Mouse (Mus musculus): ENCODE results near the gene Edem2.
"Not testable (repeated sequence)": the region's sequence is repeated elsewhere in the genome, so short reads cannot be mapped to it uniquely, and the experiment has no call there.

Gene Edem2

GRCm38 (mm10) chr2:155735766-155736165 is 6.5 kb upstream of the Edem2 start, which contains the start of gene Gm17581:
TSS of gene Gm17581 (minus strand) at chr2:155735866.
- DNase-seq (ENCODE audit: low spot score in 2 of 2): not testable (repeated sequence)

DNA sequence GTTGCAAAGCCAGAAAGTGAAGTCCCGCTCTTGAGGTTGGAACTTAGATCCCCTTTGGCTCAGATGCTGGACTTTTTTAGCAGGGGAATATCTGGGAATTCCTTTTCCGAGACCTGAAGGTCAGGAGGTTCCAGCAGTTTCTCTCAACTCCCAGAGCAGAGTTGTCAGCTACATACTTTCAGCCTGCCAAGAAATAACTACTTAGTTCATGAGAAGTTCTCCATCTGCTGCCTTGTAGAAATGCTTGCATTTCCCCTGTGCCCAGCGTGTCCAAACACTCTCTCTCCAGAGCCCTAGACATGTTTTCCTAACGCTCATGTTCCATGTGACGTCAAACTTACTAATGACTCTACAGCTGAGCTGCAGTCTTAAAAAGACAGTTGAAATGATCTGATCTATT is 5.8 kb upstream of the Edem2 start:
- DNase-seq (ENCODE audit: low spot score in 2 of 2): no peak

GRCm38 (mm10) chr2:155728742-155729141 is 533 bp downstream of the Edem2 start:
- DNase-seq (ENCODE audit: low spot score in 2 of 2): no peak

- no peak for DNase-seq (ENCODE audit: low spot score in 2 of 2)
Observed at GRCm38 (mm10) chr2:155727764-155728395, 1.4 kb downstream of the Edem2 start.

DNA sequence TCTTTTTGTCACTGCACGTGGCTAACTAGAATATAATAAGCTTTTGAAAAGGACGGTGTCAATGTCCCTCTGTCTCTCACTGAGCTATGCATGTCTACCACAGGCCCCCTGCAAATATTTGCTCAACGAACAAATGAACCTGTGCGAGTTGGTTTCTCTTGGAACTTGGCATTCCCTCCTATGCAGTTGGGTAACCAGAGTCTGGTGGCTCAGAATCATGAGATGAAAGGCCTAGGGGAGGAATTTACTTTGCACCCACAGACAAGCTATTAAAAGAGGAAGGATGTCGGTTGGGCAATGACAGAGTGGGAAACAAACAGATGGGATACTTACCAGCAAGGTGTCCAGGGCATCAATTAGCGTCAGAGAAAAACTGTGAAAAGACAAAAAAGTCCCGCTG is 3.0 kb downstream of the Edem2 start:
- no peak for DNase-seq (ENCODE audit: low spot score in 2 of 2)

GRCm38 (mm10) chr2:155724526-155724925 is 4.7 kb downstream of the Edem2 start:
- no peak for DNase-seq (ENCODE audit: low spot score in 2 of 2)

GRCm38 (mm10) chr2:155724036-155724435 is 5.2 kb downstream of the Edem2 start:
- DNase-seq (ENCODE audit: low spot score in 2 of 2): no peak

DNA sequence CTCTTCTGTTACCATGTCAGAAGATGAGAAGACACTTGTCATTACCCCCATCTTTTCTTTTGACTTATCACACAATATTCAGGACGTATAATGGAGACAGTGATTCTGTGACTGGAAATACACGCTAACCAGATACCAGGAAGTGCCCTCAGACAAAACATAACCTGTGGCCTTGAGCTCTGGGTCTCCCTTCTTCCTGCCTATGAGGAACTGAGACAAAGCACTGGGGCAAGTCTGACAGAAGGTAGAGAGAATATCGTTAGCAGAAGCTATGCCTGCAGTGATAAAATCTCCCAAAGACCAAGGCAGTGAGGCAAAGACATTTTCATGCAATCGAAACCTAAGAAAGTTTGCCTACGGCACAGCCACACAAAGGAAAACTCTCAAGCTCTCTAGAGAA is 8.7 kb downstream of the Edem2 start:
- DNase-seq (ENCODE audit: low spot score in 2 of 2): no peak

DNA sequence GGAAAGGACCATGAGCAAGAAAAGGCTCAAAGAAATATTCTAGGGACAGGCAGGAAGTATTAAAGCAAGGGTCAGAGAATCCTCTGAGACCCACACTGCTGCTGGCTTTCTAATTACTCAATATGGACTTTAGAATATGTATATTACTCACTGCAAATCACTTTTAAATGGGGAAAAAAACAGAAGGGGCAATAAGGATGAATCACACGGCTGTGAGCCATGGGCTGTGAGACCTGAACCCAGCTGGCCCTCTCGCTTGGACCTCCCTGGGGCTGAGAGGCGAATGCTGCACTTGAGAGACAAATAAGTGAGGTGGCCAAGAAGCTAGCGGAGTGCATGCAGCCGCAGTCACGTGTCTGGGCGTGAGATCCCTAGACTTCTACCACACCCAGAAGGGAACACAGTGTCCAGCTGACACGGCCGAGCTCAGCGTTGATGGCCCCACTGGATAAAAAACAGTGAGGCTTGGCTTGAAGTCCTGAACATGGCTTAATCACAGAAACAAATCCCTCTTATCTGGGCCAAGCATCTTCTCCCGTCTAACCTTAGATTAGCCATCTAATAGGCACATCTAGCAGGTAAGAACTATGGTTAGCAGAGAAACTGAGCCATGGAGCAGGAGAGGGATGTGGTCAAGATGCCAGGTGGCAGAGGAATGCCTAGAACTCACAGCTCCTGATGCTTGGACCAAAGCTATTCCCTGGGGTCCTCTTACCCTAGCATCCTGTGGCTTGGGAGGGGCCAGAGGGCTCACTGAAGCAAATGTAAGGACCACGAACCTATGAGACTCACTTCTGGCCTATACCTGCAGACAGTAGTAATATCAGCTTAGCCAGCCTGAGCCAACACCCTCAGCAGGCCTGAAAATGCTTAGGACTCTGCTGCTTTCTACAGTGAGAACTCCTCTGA is 11.9 kb downstream of the Edem2 start:
- DNase-seq (ENCODE audit: low spot score in 2 of 2): no peak

DNA sequence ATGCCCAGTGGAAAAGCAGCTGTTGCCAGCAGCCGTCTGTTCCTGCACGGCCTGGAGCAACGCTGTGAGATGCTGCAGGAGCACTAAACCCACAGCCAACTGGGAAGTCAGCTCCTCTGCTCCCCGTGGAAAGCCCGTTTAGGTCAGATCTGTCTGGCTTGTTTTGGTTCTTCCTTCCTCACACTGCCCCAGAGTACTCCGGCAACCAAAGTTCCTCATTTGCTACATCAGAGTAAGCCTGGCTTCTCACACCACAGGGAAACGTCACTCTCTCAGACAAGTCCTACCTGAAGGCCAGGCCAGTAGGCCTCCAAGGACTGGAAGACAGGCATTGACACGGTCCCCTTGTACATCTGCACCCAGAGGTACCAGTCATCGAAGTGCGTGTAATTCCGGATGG is 18.7 kb downstream of the Edem2 start:
- DNase-seq (ENCODE audit: low spot score in 2 of 2): no peak

- no peak for DNase-seq (ENCODE audit: low spot score in 2 of 2)
Observed at GRCm38 (mm10) chr2:155707251-155707650, 22.0 kb downstream of the Edem2 start.

DNA sequence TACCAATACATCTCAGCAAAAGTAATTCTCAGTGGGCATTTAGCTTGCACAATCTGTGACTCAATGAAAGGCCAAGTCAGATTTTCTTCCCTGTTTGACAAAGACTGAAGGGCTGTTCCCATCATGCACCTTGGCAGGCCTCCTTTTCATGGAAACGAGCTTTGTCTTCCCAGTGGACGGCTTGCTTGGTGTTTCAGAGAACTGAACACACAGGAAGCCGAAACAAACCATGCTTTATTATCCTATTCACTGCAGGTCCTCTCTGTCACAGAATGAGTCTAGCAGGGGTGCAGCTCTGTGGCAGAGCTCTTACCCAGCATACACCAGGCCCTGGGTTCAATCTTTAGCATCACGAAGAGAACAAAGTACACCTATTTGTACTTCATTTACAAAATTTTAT is 25.6 kb downstream of the Edem2 start:
- DNase-seq (ENCODE audit: low spot score in 2 of 2): no peak

DNA sequence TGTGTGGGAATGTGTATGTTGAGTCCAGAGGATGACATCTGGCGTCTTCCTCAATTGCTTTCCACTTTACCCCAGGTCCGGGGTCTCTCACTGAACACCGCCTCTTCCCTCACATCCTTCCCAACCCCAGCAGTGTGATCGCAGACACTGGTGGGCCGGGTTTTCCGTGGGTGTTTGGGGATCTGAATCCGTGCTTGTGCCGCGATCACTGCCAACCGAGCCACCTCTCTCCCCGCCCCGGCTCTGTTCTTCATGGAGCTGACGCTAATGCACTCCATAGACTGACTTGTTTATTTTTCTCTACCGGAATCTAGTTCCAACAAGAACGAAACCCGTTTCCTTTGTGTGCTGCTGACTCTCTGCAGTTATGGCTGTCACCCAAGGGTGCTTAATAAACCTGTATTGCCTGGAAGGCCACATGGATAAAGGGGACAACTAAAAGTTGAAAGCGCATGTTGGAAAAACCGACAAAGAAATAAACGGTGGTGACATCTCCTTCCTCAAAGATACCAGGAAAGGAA is 27.8 kb downstream of the Edem2 start:
- no peak for DNase-seq (ENCODE audit: low spot score in 2 of 2)

DNA sequence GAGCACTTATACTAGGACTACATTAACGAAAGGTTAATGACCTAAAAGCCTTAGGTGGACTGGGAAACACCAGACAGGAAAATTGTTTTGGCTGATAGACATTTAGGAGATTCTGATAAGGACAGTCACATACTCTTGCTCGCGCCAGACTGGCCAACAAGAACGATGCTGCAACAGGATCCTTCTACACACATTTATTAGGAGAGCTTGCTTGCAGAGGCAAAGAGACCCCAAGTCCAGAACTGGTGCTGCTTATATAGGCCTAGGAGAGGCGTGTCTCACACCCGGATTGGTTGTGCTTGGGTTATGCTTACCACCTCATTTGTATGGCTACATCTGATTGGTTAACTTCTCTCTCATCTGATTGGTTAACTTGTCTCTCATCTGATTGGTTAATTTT is 30.8 kb downstream of the Edem2 start:
- DNase-seq (ENCODE audit: low spot score in 2 of 2): not testable (repeated sequence)

DNA sequence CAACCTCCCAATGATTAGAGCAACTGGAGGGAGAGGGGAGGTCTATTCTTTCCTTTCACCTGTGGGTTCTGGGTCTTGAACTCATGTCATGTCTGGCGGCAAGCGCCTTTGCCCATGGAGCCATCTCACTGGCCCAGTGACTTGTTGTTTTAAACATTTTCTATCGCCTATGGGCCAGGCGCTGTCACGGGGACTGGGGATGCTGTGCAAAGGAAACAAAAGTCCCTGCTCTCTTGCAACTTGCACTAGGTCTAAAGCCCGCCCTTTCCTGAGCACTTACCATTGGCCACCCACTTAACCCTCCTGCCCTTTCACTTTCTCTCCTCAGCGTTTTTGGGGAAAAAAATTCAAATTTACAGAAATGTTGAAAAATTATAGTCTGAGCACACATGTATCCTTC is 32.4 kb downstream of the Edem2 start:
- no peak for DNase-seq (ENCODE audit: low spot score in 2 of 2)

DNA sequence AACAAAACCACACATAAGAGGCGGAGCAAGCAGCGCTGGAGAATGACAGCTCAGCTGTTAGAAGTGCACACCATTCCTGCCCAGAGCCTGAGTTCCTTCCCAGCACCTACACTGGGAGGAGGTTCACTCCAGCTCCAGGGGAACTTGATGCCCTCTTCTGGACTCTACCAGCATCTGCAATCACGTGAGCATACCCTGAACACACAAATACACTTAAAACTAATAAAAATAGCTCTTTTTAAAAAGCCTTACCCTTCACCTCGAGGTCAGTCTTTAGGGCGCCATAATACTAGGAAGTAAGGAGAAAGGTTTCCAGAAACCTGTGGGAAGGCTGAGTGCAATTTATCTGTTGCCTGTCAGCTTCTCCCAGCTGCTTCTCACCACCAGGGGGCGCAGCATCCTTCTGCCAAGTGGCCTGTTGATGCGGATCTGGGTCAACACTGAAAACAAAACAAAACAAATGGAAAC is 33.1 kb downstream of the Edem2 start:
- DNase-seq (ENCODE audit: low spot score in 2 of 2): peak; percentile 83 to 96

DNA sequence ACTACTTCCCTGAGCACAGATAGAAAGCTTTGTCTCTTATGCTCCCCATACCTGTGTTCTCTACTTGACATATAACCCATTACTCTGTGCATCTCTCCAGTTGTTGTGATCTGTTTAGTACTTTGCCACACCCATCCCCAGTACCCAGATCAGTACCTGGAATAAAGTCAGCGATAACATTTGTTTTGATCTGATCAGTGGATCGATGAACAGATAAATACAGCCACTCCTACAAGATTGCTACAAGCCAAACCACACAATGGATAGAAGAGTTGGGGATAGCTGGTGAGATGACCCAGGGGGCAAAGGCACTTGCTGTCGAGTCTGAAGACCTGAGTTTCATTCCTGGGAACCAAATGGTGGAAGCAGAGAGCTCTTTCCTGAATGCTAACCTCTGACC is 34.0 kb downstream of the Edem2 start:
- no peak for DNase-seq (ENCODE audit: low spot score in 2 of 2)

- no peak for DNase-seq (ENCODE audit: low spot score in 2 of 2)
Observed at GRCm38 (mm10) chr2:155694564-155694963, 34.7 kb downstream of the Edem2 start.

DNA sequence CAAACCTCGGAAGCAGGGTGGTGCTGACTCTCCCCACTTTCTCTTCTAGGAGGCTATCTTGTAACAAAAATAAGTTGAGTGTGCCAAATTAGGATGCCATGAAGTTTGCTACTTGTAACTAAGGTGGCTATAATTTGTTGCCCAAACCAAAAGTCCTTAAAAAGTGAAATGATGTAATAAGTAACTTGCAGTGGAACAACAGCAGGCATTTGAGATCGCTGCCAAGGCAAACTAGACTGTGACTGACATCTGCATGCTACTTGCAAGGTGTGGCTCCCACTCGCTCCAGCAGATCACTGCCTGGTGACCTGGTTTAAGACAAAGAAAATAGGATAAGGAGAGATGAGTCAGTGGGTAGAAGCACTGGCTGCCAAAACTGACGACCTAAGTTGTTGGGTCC is 36.1 kb downstream of the Edem2 start:
- no peak for DNase-seq (ENCODE audit: low spot score in 2 of 2)

GRCm38 (mm10) chr2:155691723-155692493 is 37.4 kb downstream of the Edem2 start, which contains the start of gene Trpc4ap:
TSS of gene Trpc4ap (minus strand) at chr2:155692384.
- DNase-seq (ENCODE audit: low spot score in 2 of 2): peak; percentile 97 to 100

DNA sequence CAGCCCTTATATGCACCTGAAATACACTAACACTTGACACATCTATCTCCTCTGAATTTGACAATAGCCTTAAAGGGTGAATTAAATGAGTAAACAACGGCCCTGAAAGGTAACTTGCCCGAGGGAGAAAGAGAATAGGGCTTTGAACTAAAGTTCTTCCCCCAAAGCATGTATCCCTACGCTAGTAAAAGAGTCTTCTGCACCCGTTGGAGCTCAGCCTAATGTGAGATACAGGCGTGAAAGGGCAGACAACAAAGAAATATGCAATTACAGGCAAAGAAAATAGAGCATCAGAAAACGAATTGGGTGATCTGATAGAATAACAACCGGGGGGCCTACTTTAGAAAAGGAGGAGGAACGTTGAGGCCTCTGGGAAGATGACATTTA is 37.9 kb downstream of the Edem2 start:
- DNase-seq (ENCODE audit: low spot score in 2 of 2): no peak

GRCm38 (mm10) chr2:155689211-155689610 is 40.1 kb downstream of the Edem2 start:
- no peak for DNase-seq (ENCODE audit: low spot score in 2 of 2)

Measured in spleen, postnatal 4 days (tissue).